Mouse (Mus musculus) cerebellum, adult 2 months (tissue): ENCODE measurements around the gene Ltbp1.

Source experiments
- CTCF ChIP-seq: fragments of 200-500 bp; IDR thresholded peaks from 2 replicates; pipeline ENCODE4 v1.5.1; 2011; ENCODE audit warnings: low read depth, mild to moderate bottlenecking, control low read depth, low read length, moderate library complexity, borderline replicate concordance; ENCODE audit not compliant: insufficient read depth
- POLR2A ChIP-seq: fragments of 200-500 bp; IDR thresholded peaks from 2 replicates; pipeline ENCODE4 v1.6.1; 2011; ENCODE audit warnings: low read length, control low read depth, borderline replicate concordance; ENCODE audit not compliant: insufficient read depth

DNA sequence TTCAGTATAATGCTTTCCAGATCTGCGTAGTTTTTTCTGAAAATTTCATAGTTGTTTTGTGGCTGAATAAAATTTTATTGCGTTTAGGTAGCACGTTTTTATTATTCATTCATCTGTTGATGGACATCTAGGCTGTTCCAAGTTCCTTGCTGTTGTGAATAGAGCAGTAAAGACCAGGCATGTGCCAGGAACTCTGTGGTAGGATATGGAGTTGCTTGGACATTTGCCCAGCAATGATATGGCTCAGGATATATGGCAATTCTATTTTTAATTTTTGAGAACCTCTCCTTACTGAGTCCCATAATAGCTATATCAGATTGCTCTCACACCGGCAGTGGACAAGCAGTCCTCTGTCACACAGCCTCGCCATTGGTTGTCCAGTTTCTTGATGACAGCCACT is 159.2 kb downstream of the Ltbp1 start:
- TF ChIP-seq POLR2A (no peak), CTCF (no peak)
